Mouse (Mus musculus): ENCODE measurements around the gene Adam26b. TPM values are rescaled to one million over a fixed set of nuclear protein-coding genes. Genes with fewer than 3 reads are reported as not detected.

Adam26b gene
- not detected in 2 replicates for polyA plus RNA-seq (2012; rRNA removed)

GRCm38 (mm10) chr8:43528006-43528405 lies at the start of gene Adam26b:
Gene Adam26b (minus strand): TSS chr8:43528106.

GRCm38 (mm10) chr8:43576607-43577006 lies 48.7 kb upstream of the Adam26b start, which contains the start of gene Adam26a:
Gene Adam26a (minus strand): TSS chr8:43576707.

Other genes starting within 250 kb of the Adam26b start
- not detected in 2 replicates for gene Zfp42, start 221.1 kb downstream of the Adam26b start, polyA plus RNA-seq (2012; rRNA removed)
- gene Adam26a, start 48.6 kb upstream of the Adam26b start, polyA plus RNA-seq (2012; rRNA removed) = not detected in 2 replicates
- gene Gm5346, start 99.2 kb upstream of the Adam26b start, polyA plus RNA-seq (2012; rRNA removed) = 0.03 TPM in 1 of 2 replicates, not detected in the other
- gene Adam34, start 181.9 kb upstream of the Adam26b start, polyA plus RNA-seq (2012; rRNA removed) = 0.01 TPM in 1 of 2 replicates, not detected in the other